Mouse (Mus musculus): ENCODE data around the gene Mfsd2a.

GRCm38 (mm10) chr4:122995404-122996220 lies 34.6 kb upstream of the Mfsd2a start, which contains the start of gene Mycl:
- TF ChIP-seq POLR2A (IDR thresholded peaks at IDR 0.05; ENCODE audit: borderline replicate concordance, insufficient read depth, low read length) (no peak), CTCF (IDR thresholded peaks at IDR 0.05; ENCODE audit: borderline replicate concordance, insufficient read depth, low read depth, low read length) (peak; percentile 94)
